Mouse (Mus musculus) spleen, adult 2 months (tissue): Measurements from ENCODE around the gene Gm813. TPM values are rescaled to one million over a fixed set of nuclear protein-coding genes. Genes with fewer than 3 reads are reported as not detected.

Source experiments
- DNase-seq, 2 experiments: peaks; one replicate each; pipeline versions ENCODE4 v3.0.0 to v3.0.0-alpha.2; 2012 to 2021; ENCODE audit warnings: low spot score in 2 of 2, low read depth in 1 of 2
- H3K27ac ChIP-seq: fragments of 200-500 bp; 2 replicates; pipeline ENCODE4 v1.5.1; 2012; ENCODE audit warnings: low read length, inconsistent platforms; ENCODE audit not compliant: insufficient read depth
- H3K27me3 ChIP-seq: fragments of 200-500 bp; 2 replicates; pipeline ENCODE4 v1.6.1; 2012; ENCODE audit warnings: mild to moderate bottlenecking, moderate library complexity, low read length, inconsistent platforms; ENCODE audit not compliant: control insufficient read depth, insufficient read depth
- H3K36me3 ChIP-seq: fragments of 200-500 bp; 2 replicates; pipeline ENCODE4 v1.6.1; 2012; ENCODE audit warnings: mild to moderate bottlenecking, low read length, inconsistent platforms; ENCODE audit not compliant: control insufficient read depth, insufficient read depth
- H3K4me1 ChIP-seq: fragments of 200-500 bp; 2 replicates; pipeline ENCODE4 v1.6.1; 2011; ENCODE audit warnings: inconsistent platforms; ENCODE audit not compliant: control insufficient read depth, insufficient read depth, insufficient read length
- H3K4me3 ChIP-seq: fragments of 200-500 bp; 2 replicates; pipeline ENCODE4 v1.5.1; 2011; ENCODE audit warnings: mild to moderate bottlenecking, inconsistent platforms; ENCODE audit not compliant: insufficient read depth, insufficient read length; ENCODE audit errors: extremely low read depth
- CTCF ChIP-seq: fragments of 200-500 bp; IDR thresholded peaks from 2 replicates; pipeline ENCODE4 v1.5.1; 2011; ENCODE audit warnings: mild to moderate bottlenecking, inconsistent platforms; ENCODE audit not compliant: insufficient read depth, insufficient read length, insufficient replicate concordance; ENCODE audit errors: extremely low read depth
- POLR2A ChIP-seq: fragments of 200-500 bp; IDR thresholded peaks from 2 replicates; pipeline ENCODE4 v1.6.1; 2011; ENCODE audit warnings: low read depth, low read length, inconsistent platforms
- WGBS: fragments of 180-500 bp; shearing (Covaris S2); methylation state at CpG from one replicate; pipeline ENCODE4 v1.1.7; 2018; 5-methylcytosine and 5-hydroxymethylcytosine counted together
- polyA plus RNA-seq: library from polyadenylated mRNA; depleted of rRNA; stranded (reverse); fragments of >200 nt; gene quantifications from 2 replicates; pipeline ENCODE4 v1.2.3, GENCODE M21; 2012

The Gm813 gene
- polyA plus RNA-seq, 1 experiment: not detected

DNA sequence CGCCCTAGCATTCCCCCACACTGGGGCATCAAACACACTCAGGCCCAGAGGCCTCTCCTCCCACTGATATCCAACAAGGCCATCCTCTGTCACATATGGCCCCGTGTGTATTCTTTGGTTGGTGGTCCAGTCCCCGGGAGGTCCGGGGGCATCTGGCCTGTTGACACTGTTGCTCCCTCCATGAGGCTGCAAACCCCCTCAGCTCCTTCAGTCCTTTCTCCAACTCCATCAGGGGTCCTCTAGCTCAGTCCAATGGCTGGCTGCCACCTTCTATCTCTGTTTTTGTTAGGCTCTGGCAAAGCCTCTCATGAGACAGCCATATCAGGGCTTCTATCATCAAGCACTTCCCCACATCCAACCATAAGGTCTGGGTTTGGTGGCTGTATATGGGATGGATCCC, 39.7 kb upstream of the Gm813 start:
- TF ChIP-seq POLR2A (no peak), CTCF (no peak)
- 88% methylated on average over 4 of the region's 4 CpGs for whole genome bisulfite sequencing
- Histone ChIP-seq H3K36me3 (no peaks in the 10 kb centered on the region), H3K4me3 (no peak overlapping the region), H3K4me1 (no peaks in the 10 kb centered on the region), H3K27me3 (no peaks in the 10 kb centered on the region), H3K27ac (no peak overlapping the region)
- no peak for DNase-seq

GRCm38 (mm10) chr16:58655751-58656150, 39.0 kb upstream of the Gm813 start:
- H3K36me3 ChIP-seq: no peaks in the 10 kb centered on the region
- H3K4me3 ChIP-seq: no peak overlapping the region
- no peaks in the 10 kb centered on the region for H3K27me3 ChIP-seq
- no peak for DNase-seq
- H3K4me1 ChIP-seq: no peaks in the 10 kb centered on the region
- TF ChIP-seq CTCF: no peak
- no peak overlapping the region for H3K27ac ChIP-seq

DNA sequence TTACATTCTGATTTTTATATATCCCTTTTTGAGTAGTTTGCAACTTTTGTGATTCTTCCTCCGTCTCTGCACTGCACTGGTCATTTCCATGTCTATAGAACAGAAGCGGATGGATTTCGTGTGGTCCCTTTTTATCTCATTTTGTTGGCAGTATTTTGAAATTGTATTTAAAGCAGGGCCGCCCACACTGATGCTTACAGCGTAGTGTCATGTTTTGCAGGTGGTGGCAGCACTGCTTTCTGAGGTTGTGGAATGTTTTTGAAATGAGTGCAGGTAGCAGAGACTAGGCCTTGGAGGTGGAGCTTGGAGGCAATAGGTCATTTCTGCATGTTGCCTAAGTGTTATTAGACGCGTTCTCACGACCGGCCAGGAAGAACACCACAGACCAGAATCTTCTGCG, 33.2 kb upstream of the Gm813 start:
- no peak for TF ChIP-seq POLR2A
- TF ChIP-seq CTCF: no peak
- Histone ChIP-seq H3K4me3 (no peak overlapping the region), H3K27ac (no peak overlapping the region), H3K4me1 (no peaks in the 10 kb centered on the region), H3K27me3 (no peaks in the 10 kb centered on the region), H3K36me3 (no peaks in the 10 kb centered on the region)
- no peak for DNase-seq
- 94% methylated on average over 10 of the region's 10 CpGs for WGBS

GRCm38 (mm10) chr16:58638689-58639175, 22.0 kb upstream of the Gm813 start, which contains the start of gene E330017A01Rik:
Gene E330017A01Rik (minus strand): TSS chr16:58638739.
- Histone ChIP-seq H3K27me3 (no peaks in the 10 kb centered on the region), H3K27ac (no peak within 1 kb of the TSS), H3K4me1 (no peaks in the 10 kb centered on the region; the same call in 1 of the 2 replicates), H3K36me3 (no peaks in the 10 kb centered on the region), H3K4me3 (no peak within 1 kb of the TSS)
- TF ChIP-seq POLR2A (no peak), CTCF (no peak)
- WGBS: 64% methylated on average over 3 of the region's 3 CpGs
- no peak for DNase-seq

GRCm38 (mm10) chr16:58638016-58638415, 21.2 kb upstream of the Gm813 start:
- WGBS: 44% methylated on average over 7 of the region's 7 CpGs
- H3K4me3 ChIP-seq: no peak overlapping the region
- no peaks in the 10 kb centered on the region for H3K27me3 ChIP-seq
- H3K27ac ChIP-seq: no peak overlapping the region
- H3K36me3 ChIP-seq: no peaks in the 10 kb centered on the region
- no peak for TF ChIP-seq POLR2A
- TF ChIP-seq CTCF: no peak
- H3K4me1 ChIP-seq: no peaks in the 10 kb centered on the region; the same call in 1 of the 2 replicates
- DNase-seq: no peak

GRCm38 (mm10) chr16:58637448-58637847, 20.7 kb upstream of the Gm813 start:
- no peak for DNase-seq
- TF ChIP-seq POLR2A (no peak), CTCF (no peak)
- Histone ChIP-seq H3K4me3 (no peak overlapping the region), H3K36me3 (no peaks in the 10 kb centered on the region), H3K27me3 (no peaks in the 10 kb centered on the region), H3K27ac (no peak overlapping the region), H3K4me1 (no peaks in the 10 kb centered on the region; the same call in 1 of the 2 replicates)
- 76% methylated on average over 4 of the region's 4 CpGs for whole genome bisulfite sequencing

DNA sequence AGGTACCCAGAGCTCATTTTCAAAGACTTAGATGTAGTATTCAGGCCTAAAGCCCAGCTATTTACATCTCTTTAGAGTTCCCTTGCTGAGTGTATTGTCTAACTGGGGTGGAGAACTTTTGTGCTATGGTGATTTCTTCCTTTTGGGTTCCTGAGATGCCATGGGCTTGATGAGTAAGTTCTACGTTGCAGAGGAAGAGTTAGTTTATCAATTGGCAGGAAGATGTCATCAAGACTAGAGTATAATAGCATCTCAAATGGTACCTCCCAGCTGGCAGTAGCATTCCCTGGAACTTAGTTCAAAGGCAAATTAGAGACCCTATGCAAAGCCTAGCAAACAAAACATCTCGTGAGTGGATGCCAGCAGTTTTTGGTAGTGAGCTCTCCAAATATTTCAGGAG, 19.1 kb upstream of the Gm813 start:
- 89% methylated on average over 2 of the region's 2 CpGs for WGBS

More for the DNA sequence above, 19.1 kb upstream of the Gm813 start:
- no peak overlapping the region for H3K27ac ChIP-seq
- no peaks in the 10 kb centered on the region for H3K27me3 ChIP-seq
- no peaks in the 10 kb centered on the region; the same call in 1 of the 2 replicates for H3K4me1 ChIP-seq
- H3K36me3 ChIP-seq: no peaks in the 10 kb centered on the region
- no peak overlapping the region for H3K4me3 ChIP-seq
- DNase-seq: no peak
- TF ChIP-seq CTCF (no peak), POLR2A (no peak)
